Mouse (Mus musculus) brain, embryonic 14.5 days (tissue): ENCODE measurements around the gene Rnf24.
"Not testable (repeated sequence)": the region's sequence is repeated elsewhere in the genome, so short reads cannot be mapped to it uniquely, and the experiment has no call there.

Experiments
- CTCF ChIP-seq: fragments of 200-500 bp; IDR thresholded peaks from 2 replicates; pipeline ENCODE4 v1.5.1; 2012; ENCODE audit warnings: inconsistent platforms, mild to moderate bottlenecking, moderate library complexity, borderline replicate concordance; ENCODE audit not compliant: insufficient read depth, insufficient read length; ENCODE audit errors: extremely low read depth
- POLR2A ChIP-seq: fragments of 200-500 bp; IDR thresholded peaks from 2 replicates; pipeline ENCODE4 v1.6.1; 2012; ENCODE audit warnings: mild to moderate bottlenecking, inconsistent platforms, borderline replicate concordance; ENCODE audit not compliant: poor library complexity, insufficient read depth, insufficient read length, severe bottlenecking; ENCODE audit errors: extremely low read depth

GRCm38 (mm10) chr2:131321192-131321591, 31.5 kb downstream of the Rnf24 start:
- TF ChIP-seq POLR2A, CTCF: not testable (repeated sequence)
